Mouse (Mus musculus) megakaryocyte, adult 5-6 weeks (primary cell): ENCODE measurements at regions not wholly inside any gene's neighbourhood (a gene's known extent, or its start where the extent isn't known, plus 50 kb on each side); places are given as distances from the start of the nearest gene placed in this dataset.

Experiments used
- ATAC-seq: 2 replicates; pipeline ENCODE4 v1.8.0; 2016; ENCODE audit warnings: mild to moderate bottlenecking, inconsistent platforms; ENCODE audit not compliant: poor library complexity, severe bottlenecking

GRCm38 (mm10) chr6:127293829-127294228 lies 141.8 kb upstream of the Ccnd2 start:
- no peak for ATAC-seq

DNA sequence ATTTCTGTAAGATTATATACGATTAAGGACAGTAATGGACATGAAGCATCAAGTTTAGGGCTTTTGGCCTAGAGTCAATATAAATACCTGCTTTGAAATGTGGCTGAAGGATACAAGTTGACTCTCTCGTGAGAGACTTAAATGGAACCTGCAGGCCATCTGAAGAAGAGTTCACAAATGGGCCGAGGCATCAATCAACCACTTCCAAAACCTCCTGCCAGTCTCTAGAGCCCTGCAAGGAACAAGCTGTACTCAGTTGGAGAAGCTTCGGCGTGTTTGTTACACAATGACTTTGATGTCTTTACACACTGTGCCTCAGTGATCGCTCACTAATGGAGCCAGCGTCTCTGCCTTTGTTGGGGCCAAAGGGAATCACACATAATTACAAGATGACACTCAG lies 146.1 kb upstream of the Ccnd2 start:
- no peak for ATAC-seq

GRCm38 (mm10) chr6:127311192-127312054 lies 135.2 kb upstream of the Parp11 start:
- no peak for ATAC-seq

- no peak for ATAC-seq
Measured at GRCm38 (mm10) chr6:127317309-127317708, 129.3 kb upstream of the Parp11 start.

- no peak for ATAC-seq
Measured at GRCm38 (mm10) chr6:127318746-127319582, 127.7 kb upstream of the Parp11 start.

- ATAC-seq = no peak
Measured at GRCm38 (mm10) chr6:127320600-127320999, 126.0 kb upstream of the Parp11 start.

DNA sequence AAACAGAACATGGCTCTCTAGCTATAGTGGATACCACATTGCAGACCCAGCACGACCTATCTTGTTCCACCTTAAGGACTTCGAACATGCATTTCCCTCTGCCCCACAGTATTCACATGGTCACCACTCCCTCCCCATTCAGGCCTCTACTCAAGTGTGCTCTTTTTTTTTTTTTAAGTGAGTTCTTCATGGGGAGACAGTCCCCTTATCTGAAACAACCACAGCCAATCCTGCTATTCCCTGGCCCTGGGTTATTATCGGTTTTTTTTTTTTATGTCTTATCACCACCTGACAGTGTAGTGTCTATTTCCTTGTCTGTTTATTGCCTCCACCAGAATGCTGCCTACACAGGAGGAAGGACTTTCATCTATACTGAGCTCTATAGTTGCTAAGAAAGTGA lies 125.6 kb upstream of the Parp11 start:
- peak; percentile 55 for ATAC-seq

- peak; percentile 37 for ATAC-seq
Measured at GRCm38 (mm10) chr6:127322398-127322797, 124.2 kb upstream of the Parp11 start.

DNA sequence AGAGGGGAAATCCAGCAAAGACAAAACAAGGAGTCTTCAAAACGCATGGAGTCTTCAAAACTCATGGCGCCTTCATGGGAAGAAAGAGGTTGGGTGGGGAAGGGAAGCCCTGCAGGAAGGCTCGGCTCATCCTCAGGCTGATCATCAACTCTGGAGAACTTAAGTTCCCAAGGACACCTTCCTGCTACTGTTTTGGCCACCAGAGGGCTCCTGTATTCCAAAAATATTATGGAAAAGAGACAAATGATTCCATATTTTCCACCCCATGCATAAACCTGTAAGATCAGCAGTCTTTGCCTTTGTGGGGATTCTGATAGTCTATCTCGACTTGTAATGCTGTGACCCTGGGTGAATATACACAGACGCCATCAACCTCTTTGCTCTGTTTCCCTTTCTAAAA lies 121.7 kb upstream of the Parp11 start:
- ATAC-seq = no peak

DNA sequence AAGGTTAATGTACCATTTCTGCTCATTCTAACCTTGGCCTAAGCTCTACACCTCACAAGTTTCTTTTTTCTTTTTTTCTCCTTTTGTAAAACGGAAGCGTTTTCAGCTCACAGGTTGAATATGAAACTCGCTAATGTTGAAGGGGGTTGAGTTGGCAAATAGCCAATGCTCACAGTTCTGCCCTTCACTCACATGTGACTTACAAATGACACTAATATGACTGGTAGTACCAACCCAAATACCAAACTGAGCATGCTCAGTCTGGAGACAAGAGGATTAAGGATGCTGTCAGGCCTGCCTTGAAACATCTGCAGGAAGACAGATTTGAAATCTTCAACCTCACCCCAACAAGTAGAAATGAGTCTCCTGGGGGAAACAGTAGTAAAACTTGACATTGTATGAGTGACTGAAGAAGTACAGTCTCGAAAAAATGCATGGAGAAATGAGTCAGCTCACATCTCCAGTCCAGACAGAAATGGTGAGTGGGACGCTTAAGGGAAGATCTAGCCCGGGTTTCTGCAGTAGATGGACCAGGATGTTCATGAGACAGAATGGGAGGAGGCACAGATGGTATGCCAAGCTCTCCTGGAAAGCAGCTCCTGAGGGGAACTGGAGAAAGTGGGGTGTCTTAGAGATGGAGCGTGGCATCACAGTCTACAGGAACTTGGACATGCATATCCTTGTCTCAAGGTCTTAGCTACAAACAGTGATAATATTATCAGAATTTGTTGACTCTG lies 120.9 kb upstream of the Parp11 start:
- ATAC-seq = no peak

- ATAC-seq = no peak
Measured at GRCm38 (mm10) chr6:127326333-127326729, 120.3 kb upstream of the Parp11 start.

DNA sequence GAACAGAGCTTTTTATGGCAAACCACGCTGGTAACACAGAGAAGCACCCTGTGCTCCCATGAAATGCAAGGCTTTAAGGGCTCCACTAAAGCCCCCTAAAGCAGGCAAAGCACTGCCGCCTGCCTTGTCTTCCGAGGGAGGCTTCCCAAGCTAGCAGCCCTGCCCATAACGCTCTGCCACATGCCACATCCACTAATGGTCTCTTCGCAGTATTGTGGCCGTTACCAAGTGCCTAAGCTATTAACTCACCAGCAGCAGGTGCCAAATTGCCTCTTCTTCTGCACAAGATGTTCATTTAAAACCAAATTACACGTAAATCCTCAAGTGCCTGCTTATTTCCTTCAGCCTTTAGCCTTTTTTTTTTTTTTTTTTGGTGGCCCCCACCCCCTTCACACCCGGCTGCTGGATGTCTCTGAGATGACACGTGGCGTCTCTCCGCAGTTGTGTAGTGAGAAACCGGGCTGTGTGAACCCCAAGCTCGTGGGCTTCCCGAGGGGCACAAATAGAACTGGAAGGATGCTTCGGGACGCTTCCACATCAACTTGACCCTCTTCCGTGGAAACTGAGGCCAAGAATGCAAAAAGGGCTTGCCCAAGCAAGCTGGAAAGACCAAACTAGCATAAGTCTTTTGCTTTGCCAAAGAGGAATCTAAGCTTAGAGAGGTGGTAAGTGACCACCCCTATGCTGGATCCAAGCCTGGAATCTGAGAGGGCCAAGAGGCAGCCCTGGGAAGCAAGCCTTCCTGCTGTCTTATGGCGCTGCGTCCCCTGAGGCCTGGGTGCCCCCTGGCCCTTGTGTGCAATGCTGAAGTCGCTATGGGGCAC lies 117.2 kb upstream of the Parp11 start:
- ATAC-seq = no peak

DNA sequence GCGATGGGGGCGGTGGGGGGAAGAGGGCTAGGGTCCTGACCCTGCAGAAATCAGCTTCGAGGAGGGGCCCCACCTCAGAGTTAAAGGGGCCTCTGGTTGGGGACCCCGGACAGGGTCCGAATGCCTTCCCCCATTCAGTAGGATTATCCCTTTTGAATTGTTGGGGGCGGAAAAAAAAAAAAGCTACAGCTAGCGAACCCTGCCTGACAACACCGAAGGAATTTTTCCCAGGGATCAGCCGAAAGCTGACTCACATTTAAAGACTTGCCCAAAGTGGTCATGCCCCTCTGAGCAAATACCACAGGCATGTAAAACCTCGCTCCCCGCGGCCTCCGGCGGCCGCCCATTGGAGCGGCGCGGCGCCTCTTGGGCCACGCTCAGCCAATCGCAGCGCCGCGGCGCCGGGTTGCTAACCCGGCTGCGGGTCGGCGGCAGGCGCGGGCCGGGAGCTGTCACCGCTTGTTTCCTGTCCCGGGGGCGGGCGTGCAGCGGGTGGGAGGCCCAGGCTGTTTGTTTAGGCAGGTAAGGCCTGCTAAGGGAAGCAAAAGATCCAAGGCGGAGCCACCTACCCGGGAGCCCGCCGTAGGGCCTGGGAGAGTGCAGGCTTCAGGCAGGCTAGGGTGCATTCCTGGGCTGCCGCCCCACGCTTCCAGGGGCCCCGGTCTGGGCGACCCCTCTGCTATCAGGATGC lies 116.5 kb upstream of the Parp11 start:
- peak; percentile 87 for ATAC-seq

DNA sequence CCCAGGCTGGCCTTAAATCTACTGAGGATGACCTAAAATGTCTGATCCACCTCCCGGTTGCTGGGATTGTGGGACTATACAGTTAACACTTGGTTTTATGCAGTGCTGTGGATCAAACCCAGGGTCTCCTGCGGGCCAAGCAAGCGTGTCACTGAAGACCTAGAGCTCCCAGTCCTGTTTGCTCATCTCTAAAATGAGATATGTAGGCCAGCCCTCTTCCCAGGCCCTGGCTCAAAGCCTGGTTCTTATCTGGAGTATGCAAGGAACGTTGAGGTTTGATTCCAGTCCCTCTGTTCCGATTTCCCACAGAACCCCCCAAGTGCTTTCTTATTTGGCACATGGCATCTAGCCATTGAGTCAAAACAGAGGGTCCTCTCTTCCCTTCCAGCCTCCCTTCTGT lies 115.5 kb upstream of the Parp11 start:
- ATAC-seq = no peak

- no peak for ATAC-seq
Measured at GRCm38 (mm10) chr6:127334256-127334655, 112.4 kb upstream of the Parp11 start.

DNA sequence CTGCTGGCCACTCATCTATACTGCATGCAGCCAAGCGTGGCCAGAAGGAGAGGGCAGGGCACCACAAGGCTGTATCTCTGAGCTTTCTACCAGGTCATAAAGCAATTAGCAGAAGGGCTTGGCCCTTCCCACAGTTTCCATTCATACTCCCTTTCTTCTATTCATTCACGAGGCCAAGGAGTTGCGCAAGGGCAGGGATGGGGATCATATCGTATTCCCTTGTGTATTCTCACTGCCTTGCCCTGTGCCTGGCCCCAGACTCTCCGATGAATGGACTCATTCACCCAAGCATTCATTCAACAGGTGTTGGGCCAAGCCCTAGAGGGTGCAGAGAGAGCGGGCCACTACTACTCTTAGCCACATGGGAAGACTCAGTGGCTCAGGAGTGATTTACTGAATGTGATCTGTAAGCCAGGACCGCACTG lies 111.2 kb upstream of the Parp11 start:
- ATAC-seq = no peak

- ATAC-seq = no peak
Measured at GRCm38 (mm10) chr6:127335996-127336660, 110.5 kb upstream of the Parp11 start.

DNA sequence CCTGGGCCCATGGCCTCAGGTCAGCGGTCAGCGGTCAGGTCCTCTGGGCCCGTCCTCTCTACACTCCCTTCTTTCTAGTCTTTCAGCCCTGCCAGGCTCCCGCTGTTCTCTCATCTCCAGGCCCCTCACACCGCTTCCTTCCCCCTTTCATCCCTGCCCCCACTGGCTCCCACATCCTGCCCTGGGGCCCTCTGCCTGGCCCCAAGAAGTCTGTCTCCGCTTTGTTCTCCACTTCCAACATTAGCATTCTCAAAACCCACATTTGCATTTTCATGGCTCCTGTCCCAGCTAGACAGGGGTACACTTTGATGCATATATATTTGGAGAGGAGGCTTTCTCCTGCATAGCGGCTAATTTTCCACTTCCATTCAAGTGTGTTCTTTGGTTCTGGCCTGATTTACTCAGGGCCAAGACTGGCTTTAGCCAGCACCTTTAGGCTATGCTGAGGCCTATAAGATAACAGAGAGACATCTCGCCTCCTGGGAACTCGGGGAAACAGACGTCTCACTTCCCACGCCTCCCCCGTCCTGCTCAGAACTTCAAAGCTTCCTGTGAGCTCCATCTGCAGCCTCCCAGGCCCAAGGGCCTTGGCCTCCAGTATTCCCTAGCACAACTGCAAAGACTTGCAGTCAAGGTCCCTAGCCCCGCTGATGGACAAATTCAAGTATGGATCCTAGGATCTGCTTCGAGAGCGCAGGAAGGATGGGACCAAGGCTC lies 109.8 kb upstream of the Parp11 start:
- peak; percentile 24; the same call in 1 of the 2 replicates for ATAC-seq
